Mouse (Mus musculus) heart, embryonic 11.5 days (tissue): Measurements from ENCODE around the gene Slc25a53. TPM values are rescaled to one million over a fixed set of nuclear protein-coding genes. Genes with fewer than 3 reads are reported as not detected.

Source experiments
- ATAC-seq: fragments of 200-750 bp; cut with Nextera tagmentation; replicated peaks from 2 replicates; pipeline ENCODE4 v1.8.0; 2017; ENCODE audit warnings: moderate library complexity; ENCODE audit not compliant: insufficient number of reproducible peaks, low FRiP score, low TSS enrichment
- H3K27ac ChIP-seq: fragments of 300-500 bp; sonication (generic); 2 replicates; pipeline ENCODE4 v1.5.1; 2014; ENCODE audit warnings: mild to moderate bottlenecking, low read depth, low read length
- H3K27me3 ChIP-seq: fragments of 300-500 bp; sonication (generic); 2 replicates; pipeline ENCODE4 v1.6.1; 2014; ENCODE audit warnings: mild to moderate bottlenecking, low read length, mixed read lengths; ENCODE audit not compliant: control insufficient read depth, insufficient read depth
- H3K36me3 ChIP-seq: fragments of 300-500 bp; sonication (generic); 2 replicates; pipeline ENCODE4 v1.6.1; 2014; ENCODE audit warnings: mild to moderate bottlenecking, low read length, moderate library complexity, mixed read lengths; ENCODE audit not compliant: control insufficient read depth, insufficient read depth
- H3K4me1 ChIP-seq: fragments of 300-500 bp; sonication (generic); 2 replicates; pipeline ENCODE4 v1.6.1; 2014; ENCODE audit warnings: low read length; ENCODE audit not compliant: control insufficient read depth, insufficient read depth
- H3K4me2 ChIP-seq: fragments of 300-500 bp; sonication (generic); 2 replicates; pipeline ENCODE4 v1.6.1; 2014; ENCODE audit warnings: mild to moderate bottlenecking, moderate library complexity
- H3K4me3 ChIP-seq: fragments of 300-500 bp; sonication (generic); 2 replicates; pipeline ENCODE4 v1.5.1; 2014; ENCODE audit warnings: low read depth, low read length
- H3K9ac ChIP-seq: fragments of 300-500 bp; sonication (generic); 2 replicates; pipeline ENCODE4 v1.6.1; 2014; ENCODE audit warnings: mild to moderate bottlenecking, low read depth, low read length, moderate library complexity
- H3K9me3 ChIP-seq: fragments of 300-500 bp; sonication (generic); replicated peaks from 2 replicates; pipeline ENCODE4 v1.6.1; 2016; ENCODE audit warnings: low read length; ENCODE audit not compliant: control insufficient read depth
- WGBS: fragments of 180-500 bp; shearing (Covaris S2); extraction: QIAGEN DNeasy Blood & Tissue Kit; methylation state at CpG from one replicate; pipeline ENCODE4 v1.1.7; 2014; ENCODE audit not compliant: insufficient replicate concordance; 5-methylcytosine and 5-hydroxymethylcytosine counted together
- polyA plus RNA-seq: library from polyadenylated mRNA; unstranded; fragments of >200 nt; fragmentation: Nextera tagmentation; extraction: Ambion mirVana; gene quantifications from 2 replicates; pipeline ENCODE4 v1.2.1, GENCODE M21; 2014

The Slc25a53 gene
- polyA plus RNA-seq, 1 experiment from 2014 or later = 5.5 TPM

- WGBS = 35% methylated on average over 3 of the region's 3 CpGs
- no peaks in the 10 kb centered on the region for H3K36me3 ChIP-seq
- H3K4me3 ChIP-seq = no peak overlapping the region
- H3K4me1 ChIP-seq = no peaks in the 10 kb centered on the region
- H3K27me3 ChIP-seq = no peaks in the 10 kb centered on the region
- H3K9me3 ChIP-seq = no peaks in the 10 kb centered on the region
- no peak overlapping the region for H3K4me2 ChIP-seq
- no peak overlapping the region for H3K9ac ChIP-seq
- no peak for ATAC-seq
- no peak overlapping the region for H3K27ac ChIP-seq
These were observed 100.1 kb downstream of the Slc25a53 start for GRCm38 (mm10) chrX:136937985-136938384.

Other genes starting within 250 kb of the Slc25a53 start
- 8.1 and 8.5 TPM in 2 replicates for gene Plp1, start 215.6 kb downstream of the Slc25a53 start, polyA plus RNA-seq
- gene Rab9b, start 169.5 kb downstream of the Slc25a53 start, polyA plus RNA-seq = 0.14 and 0.32 TPM in 2 replicates
- gene H2bfm, start 111.0 kb downstream of the Slc25a53 start, polyA plus RNA-seq = not detected in 2 replicates
- 11.9 and 22.9 TPM in 2 replicates for gene Tmsb15b2, start 62.8 kb downstream of the Slc25a53 start, polyA plus RNA-seq
- gene Tmsb15l, start 61.4 kb downstream of the Slc25a53 start, polyA plus RNA-seq = 1.3 and 4.3 TPM in 2 replicates
- 12.4 and 13.3 TPM in 2 replicates for gene Tmsb15b1, start 61.4 kb downstream of the Slc25a53 start, polyA plus RNA-seq
- gene Zcchc18, start 45.1 kb downstream of the Slc25a53 start, polyA plus RNA-seq = 4.2 TPM in 2 replicates
- 7.6 and 7.9 TPM in 2 replicates for gene Fam199x, start 11.3 kb upstream of the Slc25a53 start, polyA plus RNA-seq
- gene Esx1, start 83.8 kb upstream of the Slc25a53 start, polyA plus RNA-seq = not detected in 2 replicates